Mouse (Mus musculus): ENCODE measurements around the gene Efna2.
"Not testable (repeated sequence)": the region's sequence is repeated elsewhere in the genome, so short reads cannot be mapped to it uniquely, and the experiment has no call there.

Gene Efna2

GRCm38 (mm10) chr10:80156002-80156751, 23.1 kb upstream of the Efna2 start:
- DNase-seq (ENCODE audit: low spot score) = no peak

GRCm38 (mm10) chr10:80156752-80157053, 22.6 kb upstream of the Efna2 start:
- peak; percentile 71 for DNase-seq (ENCODE audit: low spot score)

GRCm38 (mm10) chr10:80157141-80157929, 21.9 kb upstream of the Efna2 start:
- DNase-seq (ENCODE audit: low spot score) = no peak

GRCm38 (mm10) chr10:80158307-80158986, 20.8 kb upstream of the Efna2 start:
- peak; percentile 90 for DNase-seq (ENCODE audit: low spot score)

DNA sequence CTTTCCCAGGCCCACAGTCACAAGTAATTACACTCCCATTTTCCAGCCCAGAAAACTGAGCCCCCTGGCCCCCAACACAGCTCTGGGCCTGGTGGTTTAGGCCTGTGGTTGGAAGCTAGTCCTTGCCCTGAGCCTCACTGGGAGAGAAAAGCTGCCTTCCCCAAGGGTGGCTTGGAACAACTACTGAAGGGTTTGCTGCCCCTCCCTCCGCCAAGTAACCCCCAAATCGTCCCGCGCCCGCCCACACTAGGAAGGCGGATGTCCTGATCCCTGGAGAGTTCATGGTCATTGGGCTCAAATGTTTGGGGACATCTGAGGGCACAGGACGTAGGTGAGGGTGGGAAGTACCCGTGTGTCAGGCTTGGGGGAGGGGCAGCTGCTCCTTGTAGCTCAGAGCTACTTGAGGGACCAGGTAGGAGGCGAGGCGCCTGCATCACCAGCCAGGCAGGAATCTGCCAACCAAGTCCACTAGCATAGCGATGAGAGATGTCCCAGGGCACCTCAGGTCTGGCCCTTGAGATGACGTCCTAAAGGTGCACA, 20.2 kb upstream of the Efna2 start:
- peak; percentile 72 for DNase-seq (ENCODE audit: low spot score)

GRCm38 (mm10) chr10:80159561-80160454, 19.5 kb upstream of the Efna2 start:
- peak; percentile 100 for DNase-seq (ENCODE audit: low spot score)

DNA sequence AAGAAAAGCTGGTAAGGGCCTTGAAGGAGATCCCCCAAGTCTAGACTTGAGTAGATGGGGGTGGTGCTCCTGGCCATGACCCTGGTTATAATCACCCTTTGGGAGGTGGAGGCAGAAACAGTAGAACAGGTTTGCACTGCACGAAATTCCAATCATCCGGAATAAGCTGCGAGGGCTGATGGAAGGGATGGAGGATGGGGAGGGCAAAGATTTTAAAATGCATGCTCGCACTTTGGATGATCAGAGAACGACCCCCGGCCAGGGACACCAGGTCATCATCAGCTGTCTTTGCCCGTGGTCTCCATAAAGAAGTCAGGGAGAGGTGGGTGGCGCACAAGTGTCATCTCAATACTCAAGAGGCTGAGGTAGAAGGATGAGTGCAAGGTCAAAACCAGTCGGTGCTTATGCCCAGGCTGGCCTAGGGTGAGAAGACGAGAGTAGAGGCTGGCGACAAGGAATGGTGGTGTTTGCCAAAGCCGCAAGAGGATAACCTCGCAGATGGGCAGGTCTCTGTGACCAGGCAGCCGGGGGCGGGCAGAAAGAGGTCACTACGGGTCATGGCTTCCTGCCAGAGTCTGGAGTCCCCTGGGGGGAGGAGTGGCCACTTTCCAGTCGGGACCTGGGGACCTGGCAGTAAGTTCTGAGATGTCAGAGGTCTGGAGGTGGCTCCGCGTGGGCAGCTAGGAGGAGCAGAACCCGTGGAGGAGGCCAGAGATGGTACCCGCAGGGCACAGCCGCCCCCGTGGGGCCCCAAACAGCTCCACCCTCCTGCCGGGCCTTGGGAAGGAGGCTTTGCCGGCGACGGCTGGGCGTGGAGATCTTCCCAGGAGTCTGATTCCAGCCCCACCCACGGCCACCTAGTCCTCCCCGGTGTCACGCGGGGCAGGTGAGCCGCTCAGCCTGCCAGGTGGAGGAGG, 18.6 kb upstream of the Efna2 start:
- peak; percentile 89 for DNase-seq (ENCODE audit: low spot score)

- no peak for DNase-seq (ENCODE audit: low spot score)
Observed at GRCm38 (mm10) chr10:80161522-80162242, 17.6 kb upstream of the Efna2 start.

GRCm38 (mm10) chr10:80162243-80162608, 17.1 kb upstream of the Efna2 start:
- no peak for DNase-seq (ENCODE audit: low spot score)

DNA sequence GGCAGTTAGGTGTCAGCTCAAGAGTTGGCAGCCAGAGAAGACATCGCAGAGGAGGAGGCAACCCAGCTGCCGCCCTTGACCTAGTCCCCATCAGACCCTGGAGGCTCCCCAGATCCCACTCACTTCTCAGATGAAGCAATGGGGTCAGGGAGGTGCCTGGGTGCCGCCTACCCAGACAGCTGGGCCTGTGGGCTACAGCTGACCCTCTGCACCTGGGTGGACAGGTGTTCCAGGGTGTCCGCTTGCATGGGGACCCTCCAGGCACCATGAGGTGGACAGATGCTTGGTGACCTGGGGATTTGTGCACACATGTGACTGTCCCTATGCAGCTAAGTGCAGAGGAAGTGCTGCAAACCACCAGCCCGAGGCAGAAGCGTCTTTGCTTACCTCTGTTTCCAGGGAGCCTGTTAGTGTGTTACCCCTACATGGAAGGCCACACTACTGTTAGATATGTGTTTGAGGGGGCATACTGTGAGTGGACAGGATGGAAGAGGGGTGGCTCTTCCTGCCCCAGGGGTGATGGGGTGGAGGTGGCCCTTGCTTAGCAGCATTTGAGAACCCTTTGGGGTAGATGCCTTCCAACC, 16.5 kb upstream of the Efna2 start:
- no peak for DNase-seq (ENCODE audit: low spot score)

- DNase-seq (ENCODE audit: low spot score) = no peak
Observed at GRCm38 (mm10) chr10:80163721-80164120, 15.6 kb upstream of the Efna2 start.

DNA sequence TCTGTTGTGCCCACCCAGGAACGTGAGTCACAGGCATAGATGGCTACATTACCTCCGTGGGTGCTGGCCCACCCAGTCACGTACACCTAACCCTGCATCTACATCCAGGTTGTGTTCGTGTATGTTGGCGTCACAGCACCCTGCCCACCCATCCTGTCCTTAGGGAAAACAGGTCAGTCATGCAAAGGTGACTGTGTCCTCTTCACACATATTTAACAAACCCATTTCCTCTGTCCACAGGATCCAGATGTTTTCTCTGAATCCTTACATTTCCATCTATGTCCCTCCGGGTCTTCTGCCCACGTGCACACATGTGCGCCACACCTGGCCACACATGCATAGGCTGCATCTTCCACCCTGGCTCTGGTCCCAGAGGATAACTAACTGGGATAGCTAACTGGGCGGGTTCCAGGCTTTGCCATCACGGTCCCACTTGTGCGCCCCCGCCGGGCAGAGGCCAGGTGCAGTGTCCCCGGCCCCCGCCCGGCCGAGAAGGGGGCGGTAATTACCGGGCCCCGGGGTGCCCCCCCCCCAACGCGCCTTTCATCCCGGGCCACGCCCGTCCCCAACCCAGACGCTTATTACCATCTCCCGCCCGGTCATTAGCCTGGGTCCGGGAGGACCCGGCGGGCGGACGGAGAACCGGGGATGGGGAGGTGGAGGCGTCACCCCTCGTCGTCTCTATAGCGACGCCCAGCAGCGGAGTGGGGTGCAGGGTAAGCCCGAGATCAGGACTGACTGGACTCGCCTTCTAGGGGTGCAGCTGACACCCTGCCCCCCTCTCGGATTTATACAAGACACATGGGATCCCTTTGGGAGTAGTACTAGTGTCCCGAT, 14.9 kb upstream of the Efna2 start:
- no peak for DNase-seq (ENCODE audit: low spot score)

GRCm38 (mm10) chr10:80164998-80165344, 14.3 kb upstream of the Efna2 start:
- DNase-seq (ENCODE audit: low spot score) = peak; percentile 99

DNA sequence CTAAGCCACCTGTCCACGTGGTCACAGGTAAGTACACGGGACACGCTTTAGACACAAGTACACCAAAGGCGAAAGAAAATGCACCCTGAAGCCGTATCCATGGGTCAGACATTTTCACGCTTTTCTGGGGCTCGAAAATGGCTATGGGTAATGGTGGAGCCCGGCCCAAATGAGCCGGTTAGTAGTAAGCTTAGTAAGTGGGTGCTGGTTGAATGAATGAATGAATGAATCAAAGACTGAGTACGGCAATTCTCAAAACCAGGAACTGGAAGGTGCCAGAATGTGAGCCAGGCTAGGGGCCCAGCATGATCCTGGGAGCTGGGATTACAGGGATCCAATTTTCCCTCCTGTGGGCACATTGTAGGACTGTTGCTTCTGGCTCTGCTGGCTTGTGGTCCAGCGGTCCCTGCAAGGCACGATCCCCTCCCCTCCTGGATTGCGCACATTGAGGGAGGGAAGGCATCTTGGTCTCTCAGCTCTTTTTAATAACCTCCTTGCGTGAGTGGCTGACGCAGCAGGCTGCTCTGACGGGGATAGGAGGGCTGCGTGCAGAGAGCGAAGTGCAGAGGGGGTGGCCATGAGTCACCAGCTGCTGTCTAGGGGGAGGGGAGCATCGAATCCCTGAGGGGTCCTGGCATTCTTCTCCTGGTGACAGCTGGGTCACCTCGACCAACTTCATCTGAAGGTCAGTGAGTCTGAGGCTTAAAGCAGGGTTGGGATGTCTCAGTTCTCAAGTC, 13.7 kb upstream of the Efna2 start, which contains the start of gene Cirbp:
TSS of gene Cirbp (plus strand) at position 594 of the 737 bp plus-strand sequence.
- DNase-seq (ENCODE audit: low spot score) = no peak

GRCm38 (mm10) chr10:80166136-80166535, 13.1 kb upstream of the Efna2 start:
- DNase-seq (ENCODE audit: low spot score) = not testable (repeated sequence)

DNA sequence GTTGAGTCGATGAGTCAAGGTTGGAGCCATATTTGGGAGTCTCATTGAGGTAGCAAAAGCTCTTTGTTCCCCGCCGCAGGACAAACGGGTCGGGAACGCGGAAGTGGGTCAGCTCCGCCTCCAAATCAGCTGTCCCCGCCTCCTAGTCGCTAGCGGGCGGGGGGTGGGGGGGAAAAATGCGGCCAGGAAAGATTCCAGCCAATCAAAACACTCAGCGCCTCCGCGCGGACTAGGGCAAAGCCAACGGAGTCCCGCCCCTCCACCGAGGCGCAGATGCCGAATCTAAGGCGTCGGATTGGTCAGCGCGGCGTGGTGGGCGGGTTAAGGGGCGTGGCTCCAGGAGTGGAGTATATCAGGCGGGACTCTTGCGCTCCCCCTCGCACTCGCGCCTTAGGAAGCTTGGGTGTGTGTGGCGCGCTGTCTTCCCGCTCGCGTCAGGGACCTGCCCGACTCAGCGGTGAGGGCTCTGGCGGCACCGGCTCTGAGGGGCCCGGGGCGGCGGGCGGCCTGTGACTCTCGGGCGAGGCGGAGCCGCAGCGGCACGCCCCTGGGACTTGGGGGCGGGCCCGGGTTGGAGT, 11.7 kb upstream of the Efna2 start:
- peak; percentile 98 for DNase-seq (ENCODE audit: low spot score)

DNA sequence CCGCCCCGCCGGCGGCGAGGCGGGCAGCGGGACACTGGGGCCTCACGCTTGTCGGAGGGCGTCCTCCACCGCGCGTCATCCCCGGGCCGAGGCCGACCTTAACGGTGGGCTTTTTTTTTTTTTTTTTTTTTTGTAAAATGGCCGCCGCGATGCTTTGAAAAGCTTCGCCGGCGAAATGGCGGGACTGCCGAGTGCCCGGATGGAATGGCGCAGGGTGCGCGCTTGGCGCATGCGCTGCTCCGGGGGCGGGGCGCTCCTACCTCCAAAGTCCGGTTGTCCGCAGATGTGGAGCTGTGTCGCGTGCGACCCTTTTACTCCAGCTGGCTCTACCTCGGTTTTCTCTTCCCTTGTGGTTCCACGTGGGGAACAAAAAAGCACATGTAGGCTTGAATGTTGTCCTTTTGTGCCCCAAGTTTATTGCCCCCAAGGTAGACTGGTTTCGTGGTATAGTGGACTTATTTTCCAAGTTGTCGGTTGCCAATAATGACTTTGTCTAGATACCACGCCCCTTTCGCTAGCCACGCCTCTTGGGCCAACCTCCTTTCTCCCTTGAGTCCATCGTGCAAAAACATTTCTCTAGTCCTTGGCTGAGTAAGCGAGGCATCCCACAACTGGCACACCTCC, 11.1 kb upstream of the Efna2 start:
- peak; percentile 93 for DNase-seq (ENCODE audit: low spot score)

Data from lung, postnatal 25 days (tissue).